Mouse (Mus musculus): ENCODE results near the gene Rab10.

GRCm38 (mm10) chr12:3282520-3282919 lies 27.2 kb downstream of the Rab10 start:
- no peak for TF ChIP-seq CTCF (IDR thresholded peaks at IDR 0.05; ENCODE audit: low read depth, low read length)
- no peak for TF ChIP-seq EP300 (IDR thresholded peaks at IDR 0.05; ENCODE audit: insufficient read depth, low read depth, low read length)
- TF ChIP-seq POLR2A (IDR thresholded peaks at IDR 0.05; ENCODE audit: insufficient read depth, low read length): no peak
